Mouse (Mus musculus): ENCODE results near the gene Nxnl1. TPM values are rescaled to one million over a fixed set of nuclear protein-coding genes. Genes with fewer than 3 reads are reported as not detected.

Nxnl1 gene
- total and polyA plus RNA-seq, 3 experiments: 0.04 TPM; not detected in 2

GRCm38 (mm10) chr8:71513018-71513754 lies 53.2 kb downstream of the Nxnl1 start (continued):
- TF ChIP-seq CHD1 (IDR thresholded peaks at IDR 0.05; ENCODE audit: low read depth, low read length) (no peak), USF1 (IDR thresholded peaks at IDR 0.05; ENCODE audit: low read depth, low read length) (no peak), POLR2A (IDR thresholded peaks at IDR 0.05; ENCODE audit: low read depth, low read length) (no peak), MAX (IDR thresholded peaks at IDR 0.05; ENCODE audit: low read length) (no peak)

GRCm38 (mm10) chr8:71511644-71512043 lies 54.8 kb downstream of the Nxnl1 start, which contains the start of gene Plvap:
TSS of gene Plvap (minus strand) at chr8:71511752.
- no peaks in the 10 kb centered on the region for H3K36me3 ChIP-seq (replicated peaks in 1 of 2; ENCODE audit: control insufficient read depth in 1 of 2, insufficient read depth in 1 of 2, low read length in 1 of 2)
- no peak within 1 kb of the TSS for H3K4me2 ChIP-seq (ENCODE audit: insufficient read depth, low read depth, poor library complexity, severe bottlenecking)
- H3K79me2 ChIP-seq (replicated peaks; ENCODE audit: control insufficient read depth, extremely low read depth, insufficient read depth, poor library complexity, severe bottlenecking): no peaks in the 10 kb centered on the region
- no peak within 1 kb of the TSS for H3K27ac ChIP-seq (ENCODE audit: insufficient read depth, low read depth)
- peaks cover 49% of the 10 kb centered on the region for H3K27me3 ChIP-seq (replicated peaks)
- dilution Hi-C loops (cut with MboI; ENCODE audit: extremely low pct_ligation_motif_present, extremely low pct_unique_long_range_greater_than_20kb, low sequenced_read_pairs): no loop called here
- peaks cover 0 to 2% of the 10 kb centered on the region in 2 experiments; a peak in 1 of 4 replicates for H3K4me1 ChIP-seq (ENCODE audit: control insufficient read depth in 1 of 2, insufficient read depth in 2 of 2)
- no peak within 1 kb of the TSS for H3K4me3 ChIP-seq (replicated peaks in 1 of 3; ENCODE audit: low read depth in 2 of 3, low read length in 2 of 3, poor library complexity in 1 of 3)
- H3K9me3 ChIP-seq (replicated peaks; ENCODE audit: low read length): no peaks in the 10 kb centered on the region
- no peak for TF ChIP-seq EP300 (IDR thresholded peaks at IDR 0.05; ENCODE audit: low read length)
- TF ChIP-seq CHD2 (IDR thresholded peaks at IDR 0.05; ENCODE audit: low read length): no peak
- TF ChIP-seq MXI1 (IDR thresholded peaks at IDR 0.05; ENCODE audit: low read depth, low read length): no peak
- in situ Hi-C loops (cut with MboI; ENCODE audit: low pct_ligation_motif_present, low pct_unique_long_range_greater_than_20kb, low sequenced_read_pairs): no loop called here
- DNase-seq (ENCODE audit: extremely low read depth): no peak
- H3K9ac ChIP-seq (ENCODE audit: insufficient read depth, low read depth): no peak within 1 kb of the TSS

Other genes starting within 250 kb of the Nxnl1 start
Only the 20 nearest of the 25 such genes appear.
- 17.9 and 24.7 TPM in 2 replicates for gene Ankle1, start 160.6 kb downstream of the Nxnl1 start, total RNA-seq (2012; rRNA removed)
- gene Ankle1, start 160.6 kb downstream of the Nxnl1 start, total RNA-seq (2014; rRNA removed): 9.0 and 9.4 TPM in 2 replicates
- gene Ankle1, start 160.6 kb downstream of the Nxnl1 start, polyA plus RNA-seq (2012; ENCODE audit: insufficient read length, low read depth): 17.4 and 17.6 TPM in 2 replicates
- 28.2 and 33.2 TPM in 2 replicates for gene Abhd8, start 102.9 kb downstream of the Nxnl1 start, total RNA-seq (2012; rRNA removed)
- gene Abhd8, start 102.9 kb downstream of the Nxnl1 start, total RNA-seq (2014; rRNA removed): 8.5 and 8.9 TPM in 2 replicates
- gene Abhd8, start 102.9 kb downstream of the Nxnl1 start, polyA plus RNA-seq (2012; ENCODE audit: insufficient read length, low read depth): 5.2 and 6.0 TPM in 2 replicates
- gene Mrpl34, start 101.6 kb downstream of the Nxnl1 start, total RNA-seq (2012; rRNA removed): 150 and 180 TPM in 2 replicates
- 80.1 and 94.4 TPM in 2 replicates for gene Mrpl34, start 101.6 kb downstream of the Nxnl1 start, total RNA-seq (2014; rRNA removed)
- 123 and 133 TPM in 2 replicates for gene Mrpl34, start 101.6 kb downstream of the Nxnl1 start, polyA plus RNA-seq (2012; ENCODE audit: insufficient read length, low read depth)
- gene Dda1, start 97.4 kb downstream of the Nxnl1 start, total RNA-seq (2012; rRNA removed): 59.3 and 62.8 TPM in 2 replicates
- gene Dda1, start 97.4 kb downstream of the Nxnl1 start, total RNA-seq (2014; rRNA removed): 49.8 and 57.4 TPM in 2 replicates
- gene Dda1, start 97.4 kb downstream of the Nxnl1 start, polyA plus RNA-seq (2012; ENCODE audit: insufficient read length, low read depth): 65.8 and 78.1 TPM in 2 replicates
- gene Ano8, start 80.6 kb downstream of the Nxnl1 start, total RNA-seq (2012; rRNA removed): 5.5 and 6.7 TPM in 2 replicates
- gene Ano8, start 80.6 kb downstream of the Nxnl1 start, total RNA-seq (2014; rRNA removed): 1.8 and 1.9 TPM in 2 replicates
- 1.8 and 2.1 TPM in 2 replicates for gene Ano8, start 80.6 kb downstream of the Nxnl1 start, polyA plus RNA-seq (2012; ENCODE audit: insufficient read length, low read depth)
- gene Gtpbp3, start 78.5 kb downstream of the Nxnl1 start, total RNA-seq (2012; rRNA removed): 26.7 and 29.0 TPM in 2 replicates
- 19.5 and 20.7 TPM in 2 replicates for gene Gtpbp3, start 78.5 kb downstream of the Nxnl1 start, total RNA-seq (2014; rRNA removed)
- gene Gtpbp3, start 78.5 kb downstream of the Nxnl1 start, polyA plus RNA-seq (2012; ENCODE audit: insufficient read length, low read depth): 17.4 and 21.6 TPM in 2 replicates
- 0.04 TPM in 1 of 2 replicates, not detected in the other for gene Plvap, start 54.8 kb downstream of the Nxnl1 start, total RNA-seq (2012; rRNA removed)
- gene Plvap, start 54.8 kb downstream of the Nxnl1 start, total RNA-seq (2014; rRNA removed): not detected in 2 replicates
- 0.27 and 0.37 TPM in 2 replicates for gene Plvap, start 54.8 kb downstream of the Nxnl1 start, polyA plus RNA-seq (2012; ENCODE audit: insufficient read length, low read depth)
- gene Ccdc194, start 40.9 kb downstream of the Nxnl1 start, total RNA-seq (2012; rRNA removed): not detected in 2 replicates
- not detected in 2 replicates for gene Ccdc194, start 40.9 kb downstream of the Nxnl1 start, total RNA-seq (2014; rRNA removed)
- not detected in 2 replicates for gene Ccdc194, start 40.9 kb downstream of the Nxnl1 start, polyA plus RNA-seq (2012; ENCODE audit: insufficient read length, low read depth)
- gene Bst2, start 29.1 kb downstream of the Nxnl1 start, total RNA-seq (2012; rRNA removed): 404 and 424 TPM in 2 replicates
- 304 and 321 TPM in 2 replicates for gene Bst2, start 29.1 kb downstream of the Nxnl1 start, total RNA-seq (2014; rRNA removed)
- gene Bst2, start 29.1 kb downstream of the Nxnl1 start, polyA plus RNA-seq (2012; ENCODE audit: insufficient read length, low read depth): 214 and 243 TPM in 2 replicates
- gene Mvb12a, start 23.7 kb downstream of the Nxnl1 start, total RNA-seq (2012; rRNA removed): 113 and 128 TPM in 2 replicates
- gene Mvb12a, start 23.7 kb downstream of the Nxnl1 start, total RNA-seq (2014; rRNA removed): 149 and 157 TPM in 2 replicates
- 80.5 and 82.1 TPM in 2 replicates for gene Mvb12a, start 23.7 kb downstream of the Nxnl1 start, polyA plus RNA-seq (2012; ENCODE audit: insufficient read length, low read depth)
- 0.21 and 0.51 TPM in 2 replicates for gene Tmem221, start 7.7 kb downstream of the Nxnl1 start, total RNA-seq (2012; rRNA removed)
- gene Tmem221, start 7.7 kb downstream of the Nxnl1 start, total RNA-seq (2014; rRNA removed): not detected in 2 replicates
- not detected in 2 replicates for gene Tmem221, start 7.7 kb downstream of the Nxnl1 start, polyA plus RNA-seq (2012; ENCODE audit: insufficient read length, low read depth)
- 2.7 and 4.0 TPM in 2 replicates for gene Slc27a1, start 2.3 kb upstream of the Nxnl1 start, total RNA-seq (2012; rRNA removed)
- gene Slc27a1, start 2.3 kb upstream of the Nxnl1 start, total RNA-seq (2014; rRNA removed): 1.8 and 2.3 TPM in 2 replicates
- gene Slc27a1, start 2.3 kb upstream of the Nxnl1 start, polyA plus RNA-seq (2012; ENCODE audit: insufficient read length, low read depth): 2.3 and 2.4 TPM in 2 replicates
- gene Pgls, start 25.6 kb upstream of the Nxnl1 start, total RNA-seq (2012; rRNA removed): 183 and 215 TPM in 2 replicates
- 94.2 and 118 TPM in 2 replicates for gene Pgls, start 25.6 kb upstream of the Nxnl1 start, total RNA-seq (2014; rRNA removed)
- gene Pgls, start 25.6 kb upstream of the Nxnl1 start, polyA plus RNA-seq (2012; ENCODE audit: insufficient read length, low read depth): 72.5 and 74.9 TPM in 2 replicates
- gene Fam129c, start 31.0 kb upstream of the Nxnl1 start, total RNA-seq (2012; rRNA removed): 95.2 and 136 TPM in 2 replicates
- 86.3 and 89.2 TPM in 2 replicates for gene Fam129c, start 31.0 kb upstream of the Nxnl1 start, total RNA-seq (2014; rRNA removed)
- 92.8 and 98.6 TPM in 2 replicates for gene Fam129c, start 31.0 kb upstream of the Nxnl1 start, polyA plus RNA-seq (2012; ENCODE audit: insufficient read length, low read depth)
- gene Colgalt1, start 44.4 kb upstream of the Nxnl1 start, total RNA-seq (2012; rRNA removed): 85.3 and 92.0 TPM in 2 replicates
- 68.7 and 72.0 TPM in 2 replicates for gene Colgalt1, start 44.4 kb upstream of the Nxnl1 start, total RNA-seq (2014; rRNA removed)
- gene Colgalt1, start 44.4 kb upstream of the Nxnl1 start, polyA plus RNA-seq (2012; ENCODE audit: insufficient read length, low read depth): 72.0 and 73.7 TPM in 2 replicates
- 1.0 and 1.7 TPM in 2 replicates for gene Unc13a, start 105.2 kb upstream of the Nxnl1 start, total RNA-seq (2012; rRNA removed)
- 0.55 and 0.68 TPM in 2 replicates for gene Unc13a, start 105.2 kb upstream of the Nxnl1 start, total RNA-seq (2014; rRNA removed)
- gene Unc13a, start 105.2 kb upstream of the Nxnl1 start, polyA plus RNA-seq (2012; ENCODE audit: insufficient read length, low read depth): 0.79 and 2.1 TPM in 2 replicates
- gene Jak3, start 109.7 kb upstream of the Nxnl1 start, total RNA-seq (2012; rRNA removed): 39.2 and 47.1 TPM in 2 replicates
- 13.3 and 15.0 TPM in 2 replicates for gene Jak3, start 109.7 kb upstream of the Nxnl1 start, total RNA-seq (2014; rRNA removed)
- gene Jak3, start 109.7 kb upstream of the Nxnl1 start, polyA plus RNA-seq (2012; ENCODE audit: insufficient read length, low read depth): 35.6 and 37.8 TPM in 2 replicates
- 8.7 and 9.8 TPM in 2 replicates for gene Insl3, start 122.6 kb upstream of the Nxnl1 start, total RNA-seq (2012; rRNA removed)
- 1.9 and 3.0 TPM in 2 replicates for gene Insl3, start 122.6 kb upstream of the Nxnl1 start, total RNA-seq (2014; rRNA removed)
- gene Insl3, start 122.6 kb upstream of the Nxnl1 start, polyA plus RNA-seq (2012; ENCODE audit: insufficient read length, low read depth): 14.4 and 21.4 TPM in 2 replicates
- 0.63 and 0.98 TPM in 2 replicates for gene B3gnt3, start 135.2 kb upstream of the Nxnl1 start, total RNA-seq (2012; rRNA removed)
- 0.09 TPM in 1 of 2 replicates, not detected in the other for gene B3gnt3, start 135.2 kb upstream of the Nxnl1 start, total RNA-seq (2014; rRNA removed)
- 0.24 and 0.26 TPM in 2 replicates for gene B3gnt3, start 135.2 kb upstream of the Nxnl1 start, polyA plus RNA-seq (2012; ENCODE audit: insufficient read length, low read depth)
- 95.5 and 99.8 TPM in 2 replicates for gene Fcho1, start 159.1 kb upstream of the Nxnl1 start, total RNA-seq (2012; rRNA removed)
- 39.3 and 40.2 TPM in 2 replicates for gene Fcho1, start 159.1 kb upstream of the Nxnl1 start, total RNA-seq (2014; rRNA removed)
- gene Fcho1, start 159.1 kb upstream of the Nxnl1 start, polyA plus RNA-seq (2012; ENCODE audit: insufficient read length, low read depth): 77.5 and 82.0 TPM in 2 replicates